Mouse (Mus musculus) gastrocnemius, adult 2 months (tissue): Measurements from ENCODE around the gene Itgb4. TPM values are rescaled to one million over a fixed set of nuclear protein-coding genes. Genes with fewer than 3 reads are reported as not detected.

ENCODE experiments used
- DNase-seq: peaks from one replicate; pipeline ENCODE4 v3.0.0; 2022
- H3K27ac ChIP-seq: fragments of 200-600 bp; 2 replicates; pipeline ENCODE4 v1.8.1; 2022; ENCODE audit warnings: mild to moderate bottlenecking
- H3K4me3 ChIP-seq: fragments of 200-600 bp; 2 replicates; pipeline ENCODE4 v1.8.1; 2022; ENCODE audit warnings: mild to moderate bottlenecking, moderate library complexity
- CTCF ChIP-seq: fragments of 200-600 bp; IDR thresholded peaks from 2 replicates; pipeline ENCODE4 v1.8.1; 2022; ENCODE audit warnings: antibody characterized with exemption, mild to moderate bottlenecking, moderate library complexity
- intact Hi-C: fragments of 180-260 bp; cut with DNase I; formaldehyde crosslinking; loops from one replicate; pipeline ENCODE4 v1.15.1; 2025
- total RNA-seq, 2 experiments: library from RNA; stranded (reverse); gene quantifications; 2 replicates each; pipeline ENCODE4 v1.2.3; 2021

The Itgb4 gene
- total RNA-seq, 2 experiments from 2014 or later = 4.2 to 4.5 TPM

- intact Hi-C loops = no loop called here
- H3K27ac ChIP-seq = no peak overlapping the region
- no peak for DNase-seq
- no peak overlapping the region for H3K4me3 ChIP-seq
- TF ChIP-seq CTCF = no peak
These were observed 70.7 kb downstream of the Itgb4 start for GRCm38 (mm10) chr11:116045173-116045572.

- no peak for TF ChIP-seq CTCF
- DNase-seq = no peak
- Histone ChIP-seq H3K27ac (no peak overlapping the region), H3K4me3 (no peak overlapping the region)
- intact Hi-C loops = no loop called here
These were observed 75.1 kb downstream of the Itgb4 start for GRCm38 (mm10) chr11:116049610-116050009.

GRCm38 (mm10) chr11:116050196-116050595 lies 75.7 kb downstream of the Itgb4 start:
- H3K27ac ChIP-seq = no peak overlapping the region
- TF ChIP-seq CTCF = no peak
- no peak overlapping the region for H3K4me3 ChIP-seq
- intact Hi-C loops = no loop called here
- DNase-seq = no peak

- no peak overlapping the region for H3K27ac ChIP-seq
- DNase-seq = no peak
- no peak for TF ChIP-seq CTCF
- H3K4me3 ChIP-seq = no peak overlapping the region
- intact Hi-C loops = no loop called here
These were observed 79.2 kb downstream of the Itgb4 start for GRCm38 (mm10) chr11:116053510-116054229.

- intact Hi-C loops = no loop called here
- no peak for DNase-seq
- Histone ChIP-seq H3K27ac (no peak overlapping the region), H3K4me3 (no peak overlapping the region)
- TF ChIP-seq CTCF = no peak
These were observed 81.4 kb downstream of the Itgb4 start for GRCm38 (mm10) chr11:116055873-116056272.

- TF ChIP-seq CTCF = no peak
- H3K27ac ChIP-seq = no peak overlapping the region
- DNase-seq = no peak
- intact Hi-C loops = no loop called here
- H3K4me3 ChIP-seq = no peak overlapping the region
These were observed 82.8 kb downstream of the Itgb4 start for GRCm38 (mm10) chr11:116057237-116057881.

Other genes starting within 250 kb of the Itgb4 start
- gene Tmem94, start 209.3 kb upstream of the Itgb4 start, total RNA-seq = 10 to 100 TPM; 90.6 to 99.5 TPM
- gene Caskin2, start 161.1 kb upstream of the Itgb4 start, total RNA-seq = 10 to 100 TPM; 14.5 to 19.2 TPM
- gene Tsen54, start 160.0 kb upstream of the Itgb4 start, total RNA-seq = 1 to 10 TPM; 6.2 to 6.9 TPM
- 1 to 10 TPM; 8.3 to 9.8 TPM for gene Llgl2, start 150.7 kb upstream of the Itgb4 start, total RNA-seq
- not detected for gene Myo15b, start 116.3 kb upstream of the Itgb4 start, total RNA-seq
- under 1 TPM; 0.23 to 0.89 TPM for gene Smim5, start 74.7 kb upstream of the Itgb4 start, total RNA-seq
- gene Smim6, start 62.7 kb upstream of the Itgb4 start, total RNA-seq = not detected
- 10 to 100 TPM; 12.1 to 13.4 TPM for gene Sap30bp, start 41.4 kb upstream of the Itgb4 start, total RNA-seq
- gene Recql5, start 41.2 kb upstream of the Itgb4 start, total RNA-seq = 1 to 10 TPM; 7.5 to 8.6 TPM
- 1 to 10 TPM; 3.0 to 3.8 TPM for gene Galk1, start 38.0 kb downstream of the Itgb4 start, total RNA-seq
- 10 to 100 TPM; 55.9 to 58.7 TPM for gene H3f3b, start 53.3 kb downstream of the Itgb4 start, total RNA-seq
- 1 to 10 TPM; 7.0 to 7.4 TPM for gene Unk, start 55.6 kb downstream of the Itgb4 start, total RNA-seq
- under 1 TPM; 0.13 to 0.50 TPM for gene Unc13d, start 103.3 kb downstream of the Itgb4 start, total RNA-seq
- gene Wbp2, start 112.3 kb downstream of the Itgb4 start, total RNA-seq = 10 to 100 TPM; 77.2 to 81.8 TPM
- 10 to 100 TPM in 1 of 2 experiments, 1 to 10 TPM in 1; 6.0 to 12.2 TPM for gene Trim47, start 152.5 kb downstream of the Itgb4 start, total RNA-seq
- gene Trim65, start 156.4 kb downstream of the Itgb4 start, total RNA-seq = 1 to 10 TPM; 4.2 to 6.6 TPM
- gene Mrpl38, start 164.2 kb downstream of the Itgb4 start, total RNA-seq = 10 to 100 TPM; 47.5 to 61.5 TPM
- gene Fbf1, start 193.5 kb downstream of the Itgb4 start, total RNA-seq = 10 to 100 TPM; 10.5 to 11.5 TPM
- gene Ten1, start 224.1 kb downstream of the Itgb4 start, total RNA-seq = 10 to 100 TPM; 14.3 to 17.1 TPM
- gene Acox1, start 224.3 kb downstream of the Itgb4 start, total RNA-seq = 100 to 1,000 TPM in 1 of 2 experiments, 10 to 100 TPM in 1; 79.8 to 118 TPM